Comparison of ENCODE assay signal across 14 mouse cellular contexts in genomic region chr3:102152471-102152870, GRCm38 (mm10). TPM values are rescaled to one million over a fixed set of nuclear protein-coding genes. Genes with fewer than 3 reads are reported as not detected.
DNase-seq lines count a peak whose midpoint lies in the region; ATAC-seq lines count a peak whose summit lies in the region.
"Had no signal": no experiment of that assay in that cellular context is flagged by ENCODE, and none has a peak within 500 bp of the region (broad histone marks: within the 10 kb centered on the region; RNA-seq: fewer than 3 reads in every experiment).

No protein-coding gene starts in this region.

- peaks cover 12% of the 10 kb centered on the region; the same call in 1 of the 2 replicates for H3K36me3 ChIP-seq in embryonic facial prominence, embryonic 13.5 days
- H3K36me3 ChIP-seq in limb, embryonic 13.5 days = peaks cover 8% of the 10 kb centered on the region

- peak overlapping the region; percentile 22 for H3K4me2 ChIP-seq in embryonic facial prominence, embryonic 13.5 days
- H3K4me2 ChIP-seq in limb, embryonic 13.5 days (replicated peaks) = 0 out of 2 replicates have a peak overlapping the region, but pooled peaks have one; percentile 14
- H3K4me2 ChIP-seq: limb, embryonic 12.5 days; neural tube, embryonic 13.5 days had no signal

- peak overlapping the region; percentile 66 for H3K27ac ChIP-seq in embryonic facial prominence, embryonic 13.5 days
- no peak overlapping the region for H3K27ac ChIP-seq in limb, embryonic 13.5 days
- H3K27ac ChIP-seq: limb, embryonic 12.5 days; neural tube, embryonic 13.5 days had no signal

- no peak overlapping the region for H3K9ac ChIP-seq in embryonic facial prominence, embryonic 13.5 days
- H3K9ac ChIP-seq in limb, embryonic 13.5 days = no peak overlapping the region
- H3K9ac ChIP-seq: limb, embryonic 12.5 days; neural tube, embryonic 13.5 days had no signal

- no peak overlapping the region for H3K4me3 ChIP-seq in embryonic facial prominence, embryonic 13.5 days
- no peak overlapping the region for H3K4me3 ChIP-seq in limb, embryonic 13.5 days
- H3K4me3 ChIP-seq: limb, embryonic 12.5 days; neural tube, embryonic 13.5 days had no signal

- H3K27me3 ChIP-seq in embryonic facial prominence, embryonic 13.5 days = no peaks in the 10 kb centered on the region
- H3K27me3 ChIP-seq in limb, embryonic 13.5 days = no peaks in the 10 kb centered on the region
- H3K27me3 ChIP-seq: limb, embryonic 12.5 days; neural tube, embryonic 13.5 days had no signal

- no peak for ATAC-seq in embryonic facial prominence, embryonic 13.5 days (ENCODE audit: insufficient number of reproducible peaks, insufficient read depth, low FRiP score, low TSS enrichment, low read depth)
- no peak for ATAC-seq in limb, embryonic 13.5 days (ENCODE audit: low FRiP score, low read depth)
- ATAC-seq: activated CD4-positive, CD25-positive, alpha-beta regulatory T cell, adult 4 months had no signal

- peaks cover 45% of the 10 kb centered on the region for H3K4me1 ChIP-seq in embryonic facial prominence, embryonic 13.5 days
- H3K4me1 ChIP-seq in limb, embryonic 13.5 days = peaks cover 28% of the 10 kb centered on the region

- 28% methylated on average over 4 of the region's 4 CpGs for WGBS in embryonic facial prominence, embryonic 13.5 days
- WGBS in limb, embryonic 13.5 days = 39% methylated on average over 4 of the region's 4 CpGs

- no peaks in the 10 kb centered on the region for H3K9me3 ChIP-seq in embryonic facial prominence, embryonic 13.5 days
- H3K9me3 ChIP-seq in limb, embryonic 13.5 days = no peaks in the 10 kb centered on the region
- H3K9me3 ChIP-seq: limb, embryonic 12.5 days; neural tube, embryonic 13.5 days had no signal

- DNase-seq in kidney, adult 9 months = peak; percentile 63
- no peak for DNase-seq in kidney, adult 18-20 months
- peak; percentile 23 for DNase-seq in R1 (ENCODE audit: low read depth, low spot score)
- no peak for DNase-seq in spleen, adult 18-20 months
- DNase-seq in thymus, postnatal 14 days = no peak
- DNase-seq: cerebellum, postnatal 14 days; gastrocnemius, postnatal 25 days; heart, postnatal 36 days; right cerebral cortex, adult 18-20 months had no signal

RNA-seq across cellular contexts. Expression of gene Vangl1, which starts 52.0 kb away (rescaled TPM):
- 13.9 and 15.4 TPM in 2 replicates for polyA plus RNA-seq in embryonic facial prominence, embryonic 13.5 days (2015; fragmentation: Nextera tagmentation; extraction: Ambion mirVana)
- polyA plus RNA-seq in limb, embryonic 13.5 days (2015; fragmentation: Nextera tagmentation; extraction: Ambion mirVana) = 17.2 and 19.8 TPM in 2 replicates
- polyA plus RNA-seq: activated CD4-positive, CD25-positive, alpha-beta regulatory T cell, adult 4 months had no signal

Comparison
In these comparisons a context has a peak if more than half of its experiments do, and no peak if none do; other contexts are left out.
1. DNase-seq: peak in kidney, adult 9 months (single experiment) and R1 (single experiment); none in kidney, adult 18-20 months (single experiment), spleen, adult 18-20 months (0 of 2) and thymus, postnatal 14 days (single experiment).